Mouse (Mus musculus): ENCODE data around the gene Rab39. TPM values are rescaled to one million over a fixed set of nuclear protein-coding genes. Genes with fewer than 3 reads are reported as not detected.

Rab39 gene
- polyA plus RNA-seq, 1 experiment: not detected

GRCm38 (mm10) chr9:53693718-53694117 is 12.3 kb downstream of the Rab39 start:
- no peaks in the 10 kb centered on the region for H3K36me3 ChIP-seq (ENCODE audit: control insufficient read depth)
- no peaks in the 10 kb centered on the region for H3K4me1 ChIP-seq (ENCODE audit: control insufficient read depth)
- H3K27me3 ChIP-seq (ENCODE audit: control insufficient read depth): no peaks in the 10 kb centered on the region
- H3K9me3 ChIP-seq (ENCODE audit: control insufficient read depth, low read length): no peaks in the 10 kb centered on the region
- no peak overlapping the region for H3K4me3 ChIP-seq (replicated peaks)
- TF ChIP-seq GATA1 (IDR thresholded peaks at IDR 0.05; ENCODE audit: low read length): no peak
- no peak for TF ChIP-seq TAL1 (IDR thresholded peaks at IDR 0.05; ENCODE audit: low read length)

DNA sequence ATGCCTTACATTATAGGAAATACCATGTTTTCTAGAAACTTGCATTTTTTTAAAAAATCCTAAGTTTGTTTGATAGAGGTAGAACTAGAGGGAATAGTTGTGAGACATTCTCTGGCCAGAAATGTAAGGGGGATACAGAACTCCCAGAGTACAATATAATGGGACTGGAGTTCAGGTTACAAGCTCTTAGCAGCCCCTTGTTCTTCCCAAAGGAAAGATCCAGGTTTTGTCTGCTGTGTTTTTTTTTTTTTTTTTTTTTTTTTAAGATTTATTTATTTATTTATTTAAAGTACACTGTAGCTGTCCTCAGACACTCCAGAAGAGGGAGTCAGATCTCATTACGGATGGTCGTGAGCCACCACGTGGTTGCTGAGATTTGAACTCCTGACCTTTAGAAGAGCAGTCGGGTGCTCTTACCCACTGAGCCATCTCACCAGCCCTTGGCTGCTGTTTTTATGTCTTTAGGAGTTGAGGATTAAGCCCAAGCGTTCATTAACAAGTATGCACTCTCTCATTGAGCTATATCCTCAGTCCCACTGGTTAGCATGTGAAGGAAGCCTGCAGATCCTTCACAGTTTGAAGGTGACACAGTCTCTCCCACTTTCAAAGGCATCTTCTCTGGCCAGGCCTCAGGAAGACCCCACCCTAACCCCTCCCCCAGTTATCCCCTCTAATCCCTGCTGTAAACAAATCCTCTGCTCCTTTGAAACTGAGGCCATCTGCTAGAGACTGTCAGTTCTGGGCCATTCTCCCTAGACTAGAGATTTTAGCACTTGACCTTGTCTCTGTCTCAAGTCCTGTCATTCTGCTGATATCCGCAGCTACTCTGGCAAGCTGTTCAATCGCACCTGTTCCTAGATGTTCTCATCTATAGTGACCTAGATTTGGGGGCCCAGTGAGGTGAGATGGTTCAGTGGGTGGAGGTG is 14.0 kb downstream of the Rab39 start:
- TF ChIP-seq TAL1 (IDR thresholded peaks at IDR 0.05; ENCODE audit: low read length) (no peak), GATA1 (IDR thresholded peaks at IDR 0.05; ENCODE audit: low read length) (no peak)
- no peak overlapping the region for H3K4me3 ChIP-seq (replicated peaks)
- H3K4me1 ChIP-seq (ENCODE audit: control insufficient read depth): no peaks in the 10 kb centered on the region
- H3K27me3 ChIP-seq (ENCODE audit: control insufficient read depth): no peaks in the 10 kb centered on the region
- H3K36me3 ChIP-seq (ENCODE audit: control insufficient read depth): no peaks in the 10 kb centered on the region
- no peaks in the 10 kb centered on the region for H3K9me3 ChIP-seq (ENCODE audit: control insufficient read depth, low read length)

DNA sequence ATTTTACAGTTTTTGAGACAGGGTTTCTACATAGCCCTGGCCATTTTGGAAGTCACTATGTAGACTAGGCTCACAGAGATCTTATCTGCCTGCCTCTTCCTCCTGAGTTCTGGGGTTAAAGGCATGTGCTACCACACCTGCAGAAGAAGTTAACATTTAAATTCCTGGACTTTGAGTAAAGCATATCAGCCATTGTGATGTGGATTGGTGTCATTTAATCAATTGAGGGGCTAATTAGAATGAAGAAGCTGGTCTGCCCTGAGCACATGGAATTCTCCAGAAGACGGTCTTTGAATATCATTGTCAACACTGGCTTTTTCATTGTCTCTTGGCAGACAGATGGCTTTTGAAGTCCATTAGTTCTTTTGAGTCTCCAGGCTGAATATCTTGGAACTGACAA is 25.2 kb downstream of the Rab39 start:
- H3K4me3 ChIP-seq (replicated peaks): no peak overlapping the region
- TF ChIP-seq TAL1 (IDR thresholded peaks at IDR 0.05; ENCODE audit: low read length) (no peak), GATA1 (IDR thresholded peaks at IDR 0.05; ENCODE audit: low read length) (no peak)

DNA sequence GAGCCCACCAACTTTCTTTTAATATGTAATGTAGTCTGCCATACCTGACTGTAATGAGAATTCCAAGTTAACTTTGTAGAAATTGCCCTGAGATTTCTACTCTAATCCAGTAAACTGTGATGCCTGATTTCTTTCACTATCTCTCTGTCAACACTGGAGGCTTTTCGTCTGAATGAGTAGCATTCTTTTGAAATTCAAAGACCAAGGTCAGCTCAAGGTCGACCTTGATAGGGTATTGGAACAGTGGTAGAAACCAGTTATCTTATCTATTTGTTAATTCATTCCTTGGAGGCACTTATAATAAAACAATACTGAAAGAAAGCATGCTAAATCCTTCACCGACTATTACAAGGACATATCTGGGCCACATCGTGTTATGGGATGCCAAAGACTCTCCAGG is 29.1 kb downstream of the Rab39 start:
- no peaks in the 10 kb centered on the region for H3K4me1 ChIP-seq (ENCODE audit: control insufficient read depth)
- TF ChIP-seq TAL1 (IDR thresholded peaks at IDR 0.05; ENCODE audit: low read length) (no peak), GATA1 (IDR thresholded peaks at IDR 0.05; ENCODE audit: low read length) (no peak)
- no peaks in the 10 kb centered on the region for H3K36me3 ChIP-seq (ENCODE audit: control insufficient read depth)
- H3K4me3 ChIP-seq (replicated peaks): no peak overlapping the region
- no peaks in the 10 kb centered on the region for H3K27me3 ChIP-seq (ENCODE audit: control insufficient read depth)
- H3K9me3 ChIP-seq (ENCODE audit: control insufficient read depth, low read length): no peaks in the 10 kb centered on the region

More for the DNA sequence above, 25.2 kb downstream of the Rab39 start:
- Histone ChIP-seq H3K4me1 (ENCODE audit: control insufficient read depth) (no peaks in the 10 kb centered on the region), H3K9me3 (ENCODE audit: control insufficient read depth, low read length) (no peaks in the 10 kb centered on the region), H3K27me3 (ENCODE audit: control insufficient read depth) (no peaks in the 10 kb centered on the region), H3K36me3 (ENCODE audit: control insufficient read depth) (no peaks in the 10 kb centered on the region)

DNA sequence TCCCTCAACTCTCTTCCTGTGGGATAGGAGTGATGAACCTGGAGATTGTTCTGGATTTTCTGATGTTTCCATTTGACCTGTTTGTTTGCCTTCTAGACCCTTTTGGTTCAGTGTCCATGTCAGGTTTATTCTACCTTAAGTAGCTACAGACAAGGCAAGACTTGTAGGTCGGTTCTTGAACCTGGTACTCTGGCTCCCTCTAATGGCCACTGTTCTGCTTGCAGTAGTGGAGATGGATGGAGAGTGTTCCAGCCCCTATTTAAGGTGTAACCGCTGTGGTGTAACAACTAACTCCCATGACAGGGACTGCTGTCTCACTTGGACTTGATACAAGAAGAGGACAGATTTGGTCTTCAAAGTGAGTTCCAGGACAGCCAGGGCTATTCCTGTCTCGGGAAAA is 32.5 kb downstream of the Rab39 start:
- Histone ChIP-seq H3K27me3 (ENCODE audit: control insufficient read depth) (no peaks in the 10 kb centered on the region), H3K4me3 (replicated peaks) (no peak overlapping the region), H3K36me3 (ENCODE audit: control insufficient read depth) (no peaks in the 10 kb centered on the region), H3K4me1 (ENCODE audit: control insufficient read depth) (peaks cover 6% of the 10 kb centered on the region), H3K9me3 (ENCODE audit: control insufficient read depth, low read length) (no peaks in the 10 kb centered on the region)
- TF ChIP-seq TAL1 (IDR thresholded peaks at IDR 0.05; ENCODE audit: low read length): no peak
- TF ChIP-seq GATA1 (IDR thresholded peaks at IDR 0.05; ENCODE audit: low read length): no peak

DNA sequence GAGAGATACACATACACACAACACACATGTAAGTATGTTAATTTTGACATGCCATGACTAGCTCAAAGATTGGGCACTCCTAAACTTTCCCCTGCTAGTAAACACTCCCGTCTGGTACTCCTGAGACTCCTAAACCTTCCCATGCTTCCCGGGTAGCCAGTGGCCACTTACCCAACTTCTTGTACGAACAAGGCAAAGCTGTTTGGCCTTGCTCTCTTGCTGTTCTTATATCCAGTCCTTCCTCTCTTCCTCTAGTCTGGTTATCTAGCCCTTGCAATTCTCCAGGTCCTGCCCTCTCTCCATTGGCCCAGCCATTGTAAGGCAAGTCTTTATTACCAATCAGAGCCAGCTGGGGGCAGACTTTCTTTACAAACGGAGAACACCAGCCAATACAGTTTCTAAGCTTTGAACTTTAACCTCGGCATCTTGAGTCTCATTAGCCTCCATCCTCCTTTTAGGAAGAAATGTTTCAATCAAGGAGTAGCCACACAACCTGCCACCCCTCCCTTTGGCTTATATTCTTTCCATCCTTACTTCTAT is 36.3 kb downstream of the Rab39 start, which contains the start of gene Cul5:
Gene Cul5, minus strand, starts transcription at position 335 of the 540 bp plus-strand sequence.
- Histone ChIP-seq H3K27me3 (ENCODE audit: control insufficient read depth) (no peaks in the 10 kb centered on the region), H3K4me3 (replicated peaks) (no peak within 1 kb of the TSS), H3K36me3 (ENCODE audit: control insufficient read depth) (no peaks in the 10 kb centered on the region), H3K9me3 (ENCODE audit: control insufficient read depth, low read length) (no peaks in the 10 kb centered on the region), H3K4me1 (ENCODE audit: control insufficient read depth) (peaks cover 29% of the 10 kb centered on the region)
- TF ChIP-seq GATA1 (IDR thresholded peaks at IDR 0.05; ENCODE audit: low read length) (no peak), TAL1 (IDR thresholded peaks at IDR 0.05; ENCODE audit: low read length) (no peak)

DNA sequence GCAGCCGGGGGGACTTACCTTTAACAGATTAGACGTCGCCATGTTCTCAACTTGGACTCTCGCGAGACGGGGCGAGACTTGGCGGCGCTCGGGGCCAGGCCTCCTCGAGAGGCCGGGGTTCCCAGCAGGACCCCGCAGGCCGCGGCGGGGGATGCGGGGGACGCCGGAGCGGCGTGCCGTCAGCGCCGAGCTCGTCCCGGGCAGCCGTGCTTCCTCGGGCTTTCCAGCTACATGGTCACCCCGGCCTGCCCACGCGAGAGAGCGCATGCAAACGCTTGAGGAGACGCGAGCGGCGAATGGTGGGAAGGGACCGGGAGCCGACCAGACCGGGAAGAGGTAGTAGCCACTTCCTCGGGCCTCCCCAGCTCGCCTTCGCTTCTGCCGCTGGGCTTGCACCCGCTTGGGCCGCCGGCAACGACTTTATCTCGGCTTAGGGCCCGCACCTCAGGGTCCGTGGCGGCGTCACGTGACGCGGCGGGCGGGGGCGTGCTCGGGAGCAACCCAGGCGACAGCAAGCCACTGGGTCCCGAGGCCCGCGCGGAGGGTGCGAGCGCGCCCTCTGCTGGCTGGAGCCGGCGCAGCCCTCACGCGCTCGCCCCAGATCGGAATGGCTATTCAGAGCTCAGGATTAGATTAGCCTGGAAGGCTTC is 38.9 kb downstream of the Rab39 start:
- H3K36me3 ChIP-seq (ENCODE audit: control insufficient read depth): no peaks in the 10 kb centered on the region; the same call in 1 of the 2 replicates
- H3K4me1 ChIP-seq (ENCODE audit: control insufficient read depth): peaks cover 30% of the 10 kb centered on the region
- no peaks in the 10 kb centered on the region for H3K27me3 ChIP-seq (ENCODE audit: control insufficient read depth)
- H3K9me3 ChIP-seq (ENCODE audit: control insufficient read depth, low read length): no peaks in the 10 kb centered on the region
- TF ChIP-seq TAL1 (IDR thresholded peaks at IDR 0.05; ENCODE audit: low read length) (no peak), GATA1 (IDR thresholded peaks at IDR 0.05; ENCODE audit: low read length) (no peak)
- H3K4me3 ChIP-seq (replicated peaks): peak overlapping the region; percentile 99

GRCm38 (mm10) chr9:53666665-53667019 is 39.4 kb downstream of the Rab39 start:
- Histone ChIP-seq H3K4me3 (replicated peaks) (peak overlapping the region; percentile 99), H3K4me1 (ENCODE audit: control insufficient read depth) (peaks cover 30% of the 10 kb centered on the region), H3K9me3 (ENCODE audit: control insufficient read depth, low read length) (no peaks in the 10 kb centered on the region), H3K36me3 (ENCODE audit: control insufficient read depth) (no peaks in the 10 kb centered on the region; the same call in 1 of the 2 replicates), H3K27me3 (ENCODE audit: control insufficient read depth) (no peaks in the 10 kb centered on the region)
- TF ChIP-seq TAL1 (IDR thresholded peaks at IDR 0.05; ENCODE audit: low read length) (no peak), GATA1 (IDR thresholded peaks at IDR 0.05; ENCODE audit: low read length) (no peak)

DNA sequence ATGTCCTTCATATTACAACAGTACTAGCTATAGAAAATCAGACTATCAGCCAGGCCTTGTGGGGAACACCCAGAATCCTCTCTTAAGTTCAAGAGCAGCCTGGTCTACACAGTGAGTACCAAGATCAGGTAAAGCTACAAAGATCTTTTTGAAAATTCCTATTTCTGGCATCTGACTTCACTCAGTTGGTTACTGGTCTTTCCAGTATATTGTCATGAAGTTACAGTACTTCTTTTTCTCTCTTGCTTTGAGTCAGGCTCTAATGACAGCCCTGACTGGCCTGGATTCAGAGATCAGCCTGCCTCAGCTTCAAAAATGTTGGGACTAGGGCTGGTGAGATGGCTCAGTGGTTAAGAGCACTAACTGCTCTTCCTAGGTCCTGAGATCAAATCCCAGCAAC is 40.6 kb downstream of the Rab39 start:
- Histone ChIP-seq H3K4me3 (replicated peaks) (no peak overlapping the region), H3K36me3 (ENCODE audit: control insufficient read depth) (no peaks in the 10 kb centered on the region; the same call in 1 of the 2 replicates), H3K9me3 (ENCODE audit: control insufficient read depth, low read length) (no peaks in the 10 kb centered on the region), H3K27me3 (ENCODE audit: control insufficient read depth) (no peaks in the 10 kb centered on the region), H3K4me1 (ENCODE audit: control insufficient read depth) (peaks cover 30% of the 10 kb centered on the region)
- TF ChIP-seq GATA1 (IDR thresholded peaks at IDR 0.05; ENCODE audit: low read length): no peak
